Mouse (Mus musculus) liver, adult (tissue): Measurements from ENCODE around the gene Mt3.

Experiments used
- GATA4 ChIP-seq: IDR thresholded peaks from 2 replicates; pipeline ENCODE4 v1.6.1; 2014; ENCODE audit warnings: mild to moderate bottlenecking, low read length; ENCODE audit not compliant: insufficient replicate concordance

The Mt3 gene

GRCm38 (mm10) chr8:94135556-94135955, 16.9 kb upstream of the Mt3 start:
- no peak for TF ChIP-seq GATA4

GRCm38 (mm10) chr8:94136192-94136591, 16.2 kb upstream of the Mt3 start:
- TF ChIP-seq GATA4, result no peak

GRCm38 (mm10) chr8:94136933-94137332, 15.5 kb upstream of the Mt3 start, which contains the start of gene Mt4:
Mt4 (plus strand) TSS chr8:94137197.
- TF ChIP-seq GATA4, result no peak

GRCm38 (mm10) chr8:94140266-94140795, 12.1 kb upstream of the Mt3 start:
- no peak for TF ChIP-seq GATA4

GRCm38 (mm10) chr8:94148236-94148635, 4.2 kb upstream of the Mt3 start:
- TF ChIP-seq GATA4, result no peak

GRCm38 (mm10) chr8:94150925-94151324, 1.5 kb upstream of the Mt3 start:
- no peak for TF ChIP-seq GATA4

GRCm38 (mm10) chr8:94153451-94153850, 1.0 kb downstream of the Mt3 start:
- TF ChIP-seq GATA4, result no peak

- TF ChIP-seq GATA4, result no peak
These were observed 2.1 kb downstream of the Mt3 start for GRCm38 (mm10) chr8:94154537-94154936.

- TF ChIP-seq GATA4, result no peak
These were observed 3.7 kb downstream of the Mt3 start for GRCm38 (mm10) chr8:94156092-94156491.

GRCm38 (mm10) chr8:94167244-94167643, 14.8 kb downstream of the Mt3 start:
- TF ChIP-seq GATA4, result no peak

- no peak for TF ChIP-seq GATA4
These were observed 17.1 kb downstream of the Mt3 start for GRCm38 (mm10) chr8:94169547-94169946.

GRCm38 (mm10) chr8:94171321-94171755, 18.9 kb downstream of the Mt3 start:
- TF ChIP-seq GATA4, result peak; percentile 48; the same call in 1 of the 2 replicates

GRCm38 (mm10) chr8:94172075-94172808, 19.8 kb downstream of the Mt3 start, which contains the start of gene Mt2:
Mt2 (plus strand) TSS chr8:94172664.
- no peak for TF ChIP-seq GATA4

GRCm38 (mm10) chr8:94172809-94173732, 20.7 kb downstream of the Mt3 start:
- TF ChIP-seq GATA4, result no peak

- TF ChIP-seq GATA4, result no peak
These were observed 21.5 kb downstream of the Mt3 start for GRCm38 (mm10) chr8:94173848-94174403.

- no peak for TF ChIP-seq GATA4
These were observed 22.3 kb downstream of the Mt3 start for GRCm38 (mm10) chr8:94174619-94175213.
